Mouse (Mus musculus) ovary, postnatal 14 days (tissue): ENCODE results near the gene Gm10260.

Experiments used
- DNase-seq: peaks from one replicate; pipeline ENCODE4 v3.0.0; 2022; ENCODE audit warnings: low spot score

Gene Gm10260

GRCm38 (mm10) chr13:97760532-97760931, at the start of gene Gm10260:
Gene Gm10260, minus strand, starts transcription at chr13:97760632.
- DNase-seq = no peak

- DNase-seq = no peak
Observed at GRCm38 (mm10) chr13:97809828-97810227, 49.4 kb upstream of the Gm10260 start.

GRCm38 (mm10) chr13:97805907-97806306, 45.5 kb upstream of the Gm10260 start:
- DNase-seq = no peak

GRCm38 (mm10) chr13:97802386-97802785, 42.0 kb upstream of the Gm10260 start:
- DNase-seq = no peak

GRCm38 (mm10) chr13:97797462-97797861, 37.0 kb upstream of the Gm10260 start:
- DNase-seq = no peak

- no peak for DNase-seq
Observed at GRCm38 (mm10) chr13:97794780-97795179, 34.3 kb upstream of the Gm10260 start.

GRCm38 (mm10) chr13:97793932-97794331, 33.5 kb upstream of the Gm10260 start:
- no peak for DNase-seq

GRCm38 (mm10) chr13:97791664-97792063, 31.2 kb upstream of the Gm10260 start:
- DNase-seq = no peak

- DNase-seq = no peak
Observed at GRCm38 (mm10) chr13:97789782-97790450, 29.5 kb upstream of the Gm10260 start.

- no peak for DNase-seq
Observed at GRCm38 (mm10) chr13:97785167-97785835, 24.9 kb upstream of the Gm10260 start.

- no peak for DNase-seq
Observed at GRCm38 (mm10) chr13:97783423-97784143, 23.2 kb upstream of the Gm10260 start.

GRCm38 (mm10) chr13:97782063-97782462, 21.6 kb upstream of the Gm10260 start:
- no peak for DNase-seq

GRCm38 (mm10) chr13:97781637-97782036, 21.2 kb upstream of the Gm10260 start:
- DNase-seq = no peak

- DNase-seq = no peak
Observed at GRCm38 (mm10) chr13:97780556-97780955, 20.1 kb upstream of the Gm10260 start.

GRCm38 (mm10) chr13:97779657-97780445, 19.4 kb upstream of the Gm10260 start:
- DNase-seq = no peak

GRCm38 (mm10) chr13:97778698-97779194, 18.3 kb upstream of the Gm10260 start:
- no peak for DNase-seq

- no peak for DNase-seq
Observed at GRCm38 (mm10) chr13:97777667-97778066, 17.2 kb upstream of the Gm10260 start.

- peak; percentile 53 for DNase-seq
Observed at GRCm38 (mm10) chr13:97776702-97777101, 16.3 kb upstream of the Gm10260 start.

GRCm38 (mm10) chr13:97775907-97776306, 15.5 kb upstream of the Gm10260 start:
- DNase-seq = no peak

- DNase-seq = no peak
Observed at GRCm38 (mm10) chr13:97774740-97775425, 14.5 kb upstream of the Gm10260 start.

- DNase-seq = no peak
Observed at GRCm38 (mm10) chr13:97769205-97769604, 8.8 kb upstream of the Gm10260 start.
